Comparison of ENCODE assay signal across 11 mouse cellular contexts in the genomic region with DNA sequence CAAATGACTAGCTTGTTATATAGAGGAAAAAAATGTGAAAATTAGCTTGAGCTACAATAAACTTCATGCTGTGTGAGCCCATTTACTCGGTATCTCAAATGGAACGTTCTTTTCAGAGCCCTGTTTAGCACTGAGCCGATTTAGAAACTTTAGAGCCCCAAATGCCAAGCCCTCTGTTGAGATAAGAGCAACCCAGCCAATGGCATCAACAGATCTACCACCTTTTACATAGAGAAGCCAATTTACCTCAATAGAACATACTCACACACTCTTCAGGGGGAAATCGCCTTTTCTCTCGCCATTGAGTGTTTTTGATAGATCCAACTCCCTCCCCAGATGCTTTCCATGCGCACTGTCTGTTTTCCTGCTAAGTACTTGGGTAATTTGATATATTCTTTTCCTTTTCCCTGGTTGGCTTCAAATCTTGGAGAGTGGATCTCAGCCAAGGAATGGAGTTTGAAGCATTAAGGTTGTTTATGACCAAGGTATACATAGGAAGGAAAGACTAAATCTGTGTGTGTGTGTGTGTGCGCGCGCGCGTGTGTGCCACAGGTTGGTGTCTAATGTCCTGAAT.
DNase-seq lines count a peak whose midpoint lies in the region; ATAC-seq and TF ChIP-seq lines count a peak whose summit lies in the region.
"Had no signal": no experiment of that assay in that cellular context is flagged by ENCODE, and none has a peak within 500 bp of the region (broad histone marks: within the 10 kb centered on the region; RNA-seq: fewer than 3 reads in every experiment).

No protein-coding gene starts in this region.

- no peaks in the 10 kb centered on the region for H3K9me3 ChIP-seq in kidney, embryonic 16.5 days (ENCODE audit: low read length)
- H3K9me3 ChIP-seq in ES-Bruce4 (replicated peaks; ENCODE audit: control insufficient read depth, insufficient read depth, low read length, poor library complexity, severe bottlenecking): no peaks in the 10 kb centered on the region
- H3K9me3 ChIP-seq in intestine, embryonic 16.5 days (ENCODE audit: control insufficient read depth, low read length): no peaks in the 10 kb centered on the region
- H3K9me3 ChIP-seq: megakaryocyte, embryonic 14.5 days had no signal

- TF ChIP-seq CTCF in ES-Bruce4 (IDR thresholded peaks at IDR 0.05; ENCODE audit: low read depth, low read length): no peak

- H3K36me3 ChIP-seq in kidney, embryonic 16.5 days (ENCODE audit: insufficient read depth, low read length): no peaks in the 10 kb centered on the region
- H3K36me3 ChIP-seq in ES-Bruce4 (ENCODE audit: control insufficient read depth, insufficient read depth, low read length, poor library complexity, severe bottlenecking): no peaks in the 10 kb centered on the region
- no peaks in the 10 kb centered on the region for H3K36me3 ChIP-seq in intestine, embryonic 16.5 days (ENCODE audit: control insufficient read depth, insufficient read depth, low read length)

- H3K9ac ChIP-seq in kidney, embryonic 16.5 days (replicated peaks; ENCODE audit: low read length): no peak overlapping the region
- H3K9ac ChIP-seq in ES-Bruce4 (ENCODE audit: low read depth, poor library complexity, severe bottlenecking): no peak overlapping the region
- H3K9ac ChIP-seq in intestine, embryonic 16.5 days (ENCODE audit: low read depth, low read length): no peak overlapping the region
- H3K9ac ChIP-seq: hindbrain, embryonic 14.5 days had no signal

- H3K27me3 ChIP-seq in kidney, embryonic 16.5 days (ENCODE audit: insufficient read depth, low read length): no peaks in the 10 kb centered on the region
- H3K27me3 ChIP-seq in ES-Bruce4 (ENCODE audit: control insufficient read depth, insufficient read depth, low read length, poor library complexity, severe bottlenecking): no peaks in the 10 kb centered on the region
- no peaks in the 10 kb centered on the region for H3K27me3 ChIP-seq in intestine, embryonic 16.5 days (replicated peaks; ENCODE audit: control insufficient read depth, insufficient read depth, low read length)
- H3K27me3 ChIP-seq: megakaryocyte, embryonic 14.5 days had no signal

- 43% methylated on average over 11 of the region's 11 CpGs for WGBS in kidney, embryonic 16.5 days
- 55% methylated on average over 11 of the region's 11 CpGs for WGBS in intestine, embryonic 16.5 days

- TF ChIP-seq POLR2A in ES-Bruce4 (IDR thresholded peaks at IDR 0.05; ENCODE audit: insufficient read depth, low read length): no peak

- peak; percentile 59 for ATAC-seq in kidney, embryonic 16.5 days (ENCODE audit: low FRiP score, low TSS enrichment)
- no peak for ATAC-seq in intestine, embryonic 16.5 days

- no peak for TF ChIP-seq EP300 in ES-Bruce4 (IDR thresholded peaks at IDR 0.05; ENCODE audit: insufficient read depth, low read depth, low read length)

- H3K27ac ChIP-seq in kidney, embryonic 16.5 days (ENCODE audit: low read length): peak overlapping the region; percentile 67
- 0 out of 2 replicates have a peak overlapping the region, but pooled peaks have one; percentile 19 for H3K27ac ChIP-seq in ES-Bruce4 (ENCODE audit: insufficient read depth, low read length)
- peak overlapping the region; percentile 30 for H3K27ac ChIP-seq in intestine, embryonic 16.5 days (ENCODE audit: low read length)
- H3K27ac ChIP-seq: hindbrain, embryonic 14.5 days had no signal

- no peak for DNase-seq in kidney, postnatal 25 days
- peak; percentile 54 for DNase-seq in embryo, embryonic 11 days
- DNase-seq in frontal cortex, postnatal 10 days (ENCODE audit: low spot score in 2 of 2): no peak
- DNase-seq in spleen, adult 18-20 months: no peak
- no peak for DNase-seq in cerebellum, postnatal 36 days
- DNase-seq: lung, adult 2 months had no signal

- H3K4me1 ChIP-seq in kidney, embryonic 16.5 days (ENCODE audit: insufficient read depth, low read length): peaks cover 27% of the 10 kb centered on the region
- H3K4me1 ChIP-seq in ES-Bruce4 (ENCODE audit: control insufficient read depth, insufficient read depth, low read length): no peaks in the 10 kb centered on the region
- peaks cover 6% of the 10 kb centered on the region for H3K4me1 ChIP-seq in intestine, embryonic 16.5 days (ENCODE audit: control insufficient read depth, insufficient read depth, low read length)
- H3K4me1 ChIP-seq: megakaryocyte, embryonic 14.5 days had no signal

- H3K4me3 ChIP-seq in kidney, embryonic 16.5 days (ENCODE audit: low read length): no peak overlapping the region
- H3K4me3 ChIP-seq in ES-Bruce4 (ENCODE audit: low read depth, low read length): no peak overlapping the region
- H3K4me3 ChIP-seq in intestine, embryonic 16.5 days (ENCODE audit: low read length): no peak overlapping the region
- H3K4me3 ChIP-seq: megakaryocyte, embryonic 14.5 days had no signal

- H3K4me2 ChIP-seq in kidney, embryonic 16.5 days (replicated peaks; ENCODE audit: low read depth, low read length): peak overlapping the region; percentile 33
- H3K4me2 ChIP-seq in intestine, embryonic 16.5 days (ENCODE audit: low read depth, low read length): no peak overlapping the region
- H3K4me2 ChIP-seq: hindbrain, embryonic 14.5 days had no signal
